Mouse (Mus musculus) thymus, postnatal 14 days (tissue): ENCODE measurements around the gene Dip2b.
A peak's percentile ranks its signal among the peaks of the same experiment; 100 is the strongest.
"Not testable (repeated sequence)": the region's sequence is repeated elsewhere in the genome, so short reads cannot be mapped to it uniquely, and the experiment has no call there.

Source experiments
- DNase-seq: peaks from one replicate; pipeline ENCODE4 v3.0.0; 2021

Dip2b gene

GRCm38 (mm10) chr15:100227031-100227662 is 188.7 kb downstream of the Dip2b start:
- DNase-seq, result no peak

- DNase-seq, result peak; percentile 94
These were observed 189.4 kb downstream of the Dip2b start, which contains the start of gene Atf1 for GRCm38 (mm10) chr15:100227663-100228534. Gene Atf1 (plus strand): TSS chr15:100227819.

- no peak for DNase-seq
These were observed 190.3 kb downstream of the Dip2b start for GRCm38 (mm10) chr15:100228535-100229336.

GRCm38 (mm10) chr15:100230655-100231054 is 192.2 kb downstream of the Dip2b start:
- no peak for DNase-seq

GRCm38 (mm10) chr15:100231616-100232525 is 193.4 kb downstream of the Dip2b start:
- DNase-seq, result no peak

GRCm38 (mm10) chr15:100235208-100235965 is 196.9 kb downstream of the Dip2b start:
- no peak for DNase-seq

GRCm38 (mm10) chr15:100236952-100237351 is 198.5 kb downstream of the Dip2b start:
- DNase-seq, result no peak

- DNase-seq, result no peak
These were observed 203.3 kb downstream of the Dip2b start for GRCm38 (mm10) chr15:100241780-100242179.

- no peak for DNase-seq
These were observed 207.5 kb downstream of the Dip2b start for GRCm38 (mm10) chr15:100245951-100246350.

- no peak for DNase-seq
These were observed 208.8 kb downstream of the Dip2b start for GRCm38 (mm10) chr15:100247296-100247695.

- no peak for DNase-seq
These were observed 210.4 kb downstream of the Dip2b start for GRCm38 (mm10) chr15:100248665-100249433.

- DNase-seq, result no peak
These were observed 212.8 kb downstream of the Dip2b start for GRCm38 (mm10) chr15:100251153-100251780.

- DNase-seq, result no peak
These were observed 217.9 kb downstream of the Dip2b start for GRCm38 (mm10) chr15:100256386-100256785.

- DNase-seq, result no peak
These were observed 218.8 kb downstream of the Dip2b start for GRCm38 (mm10) chr15:100257305-100257704.

- DNase-seq, result no peak
These were observed 220.4 kb downstream of the Dip2b start for GRCm38 (mm10) chr15:100258646-100259425.

GRCm38 (mm10) chr15:100260351-100260750 is 221.9 kb downstream of the Dip2b start:
- not testable (repeated sequence) for DNase-seq

GRCm38 (mm10) chr15:100263246-100263905 is 224.9 kb downstream of the Dip2b start:
- DNase-seq, result no peak

- DNase-seq, result no peak
These were observed 227.3 kb downstream of the Dip2b start for GRCm38 (mm10) chr15:100265586-100266325.
